In the genomic region with DNA sequence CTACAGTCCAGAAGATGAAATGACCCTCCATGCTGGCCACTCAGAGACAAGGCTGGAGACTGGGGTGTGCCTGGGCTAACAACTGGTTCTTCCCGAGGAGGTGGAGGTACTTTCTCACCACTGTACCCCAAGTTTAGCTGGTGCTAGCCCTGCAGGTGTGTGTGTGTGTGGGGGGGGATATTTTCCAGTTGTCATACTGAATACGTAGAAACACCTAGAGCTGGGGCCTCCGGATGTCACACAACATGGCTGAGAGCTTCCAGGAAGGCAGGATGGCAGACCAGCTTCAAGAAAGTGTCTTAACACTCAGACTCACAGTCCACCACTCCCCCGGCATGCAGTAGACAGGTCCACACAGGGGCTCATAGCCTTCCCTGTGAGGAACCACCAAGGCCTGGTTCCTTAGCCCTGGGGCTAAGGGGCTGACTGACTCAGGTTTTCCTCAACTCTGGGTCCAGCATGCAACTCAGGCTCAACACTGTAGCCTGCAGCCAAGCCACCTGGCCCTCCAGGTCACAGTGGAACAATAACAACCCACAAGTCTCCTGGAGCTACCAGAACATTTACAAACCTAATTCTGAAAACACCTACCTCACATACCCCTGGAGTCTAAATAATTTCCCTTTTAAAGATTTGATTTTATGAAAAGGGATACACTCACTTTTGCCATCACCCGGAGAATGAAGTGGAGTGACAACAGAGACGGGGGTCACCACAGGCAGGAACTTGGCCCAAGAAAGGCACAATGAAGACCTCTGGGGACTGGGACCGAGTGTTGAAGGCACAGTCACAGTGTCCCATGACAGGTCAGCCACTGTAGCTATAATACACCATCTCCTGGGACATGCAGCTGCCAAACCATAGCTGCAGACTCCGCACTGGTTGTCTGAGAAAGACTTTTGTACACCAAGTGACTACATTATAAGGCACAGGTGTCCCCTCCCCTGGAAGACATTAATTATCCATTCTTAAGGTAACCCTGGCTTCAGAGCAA, we compare ENCODE assay signal across 9 mouse cellular contexts. TPM values are rescaled to one million over a fixed set of nuclear protein-coding genes. Genes with fewer than 3 reads are reported as not detected.
DNase-seq lines count a peak whose midpoint lies in the region; ATAC-seq lines count a peak whose summit lies in the region.
"Had no signal": no experiment of that assay in that cellular context is flagged by ENCODE, and none has a peak within 500 bp of the region (broad histone marks: within the 10 kb centered on the region; RNA-seq: fewer than 3 reads in every experiment).

No protein-coding gene starts in this region.

- peak overlapping the region; percentile 88 to 90 for H3K27ac ChIP-seq in heart, embryonic 14.5 days (replicated peaks in 1 of 2; ENCODE audit: control insufficient read depth in 1 of 2, insufficient read depth in 1 of 2, low read depth in 2 of 2, low read length in 2 of 2)
- 0 out of 2 replicates have a peak overlapping the region, but pooled peaks have one; percentile 29 for H3K27ac ChIP-seq in neural tube, embryonic 13.5 days (replicated peaks)
- H3K27ac ChIP-seq in liver, embryonic 15.5 days (replicated peaks) = peak overlapping the region; percentile 57; the same call in 1 of the 2 replicates
- no peak overlapping the region for H3K27ac ChIP-seq in midbrain, embryonic 16.5 days (ENCODE audit: low read length)

- 85% methylated on average over 8 of the region's 8 CpGs for WGBS in heart, embryonic 14.5 days
- WGBS in neural tube, embryonic 13.5 days = 87% methylated on average over 8 of the region's 8 CpGs
- 57% methylated on average over 8 of the region's 8 CpGs for WGBS in liver, embryonic 15.5 days (ENCODE audit: insufficient replicate concordance)
- WGBS in midbrain, embryonic 16.5 days = 90% methylated on average over 8 of the region's 8 CpGs

- no peaks in the 10 kb centered on the region for H3K36me3 ChIP-seq in heart, embryonic 14.5 days (ENCODE audit: control insufficient read depth, insufficient read depth, low read length)
- peaks cover 4% of the 10 kb centered on the region for H3K36me3 ChIP-seq in neural tube, embryonic 13.5 days
- no peaks in the 10 kb centered on the region for H3K36me3 ChIP-seq in liver, embryonic 15.5 days (replicated peaks)
- 0 out of 2 replicates have a peak, but pooled peaks cover 3% of the 10 kb centered on the region for H3K36me3 ChIP-seq in midbrain, embryonic 16.5 days (ENCODE audit: control insufficient read depth, insufficient read depth, low read length)

- no peak overlapping the region for H3K4me3 ChIP-seq in heart, embryonic 14.5 days (ENCODE audit: control insufficient read depth in 1 of 2, insufficient read depth in 1 of 2, low read depth in 1 of 2, low read length in 2 of 2)
- H3K4me3 ChIP-seq in neural tube, embryonic 13.5 days = no peak overlapping the region
- no peak overlapping the region for H3K4me3 ChIP-seq in liver, embryonic 15.5 days (replicated peaks)
- no peak overlapping the region for H3K4me3 ChIP-seq in midbrain, embryonic 16.5 days (ENCODE audit: low read depth, low read length)

- DNase-seq in heart, adult 11 months = no peak
- no peak for DNase-seq in neural tube, embryonic 10.5 days (ENCODE audit: extremely low spot score, low spot score)
- DNase-seq in thymus, postnatal 36 days = peak; percentile 40 to 59
- no peak for DNase-seq in left cerebral cortex, postnatal 4 days

- H3K9ac ChIP-seq in heart, embryonic 14.5 days (ENCODE audit: low read length) = peak overlapping the region; percentile 54; the same call in 1 of the 2 replicates
- no peak overlapping the region for H3K9ac ChIP-seq in neural tube, embryonic 13.5 days
- H3K9ac ChIP-seq in liver, embryonic 15.5 days = no peak overlapping the region
- H3K9ac ChIP-seq in midbrain, embryonic 16.5 days (ENCODE audit: low read depth, low read length) = no peak overlapping the region

- ATAC-seq in heart, embryonic 14.5 days (ENCODE audit: insufficient number of reproducible peaks, insufficient read depth, low FRiP score, low read depth) = no peak
- no peak for ATAC-seq in neural tube, embryonic 13.5 days (ENCODE audit: low read depth)
- ATAC-seq in liver, embryonic 15.5 days (ENCODE audit: insufficient read depth) = no peak
- ATAC-seq in midbrain, embryonic 16.5 days = no peak

- H3K4me1 ChIP-seq in heart, embryonic 14.5 days (ENCODE audit: control insufficient read depth in 2 of 2, insufficient read depth in 2 of 2, low read length in 2 of 2) = peaks cover 23 to 29% of the 10 kb centered on the region in 2 experiments
- H3K4me1 ChIP-seq in neural tube, embryonic 13.5 days (replicated peaks) = peaks cover 5% of the 10 kb centered on the region; the same call in 1 of the 2 replicates
- H3K4me1 ChIP-seq in liver, embryonic 15.5 days (replicated peaks) = peaks cover 13% of the 10 kb centered on the region
- H3K4me1 ChIP-seq in midbrain, embryonic 16.5 days (ENCODE audit: control insufficient read depth, insufficient read depth, low read length) = no peaks in the 10 kb centered on the region; the same call in 1 of the 2 replicates

- no peaks in the 10 kb centered on the region for H3K27me3 ChIP-seq in heart, embryonic 14.5 days (ENCODE audit: control insufficient read depth, insufficient read depth, low read length)
- H3K27me3 ChIP-seq in neural tube, embryonic 13.5 days = no peaks in the 10 kb centered on the region
- no peaks in the 10 kb centered on the region for H3K27me3 ChIP-seq in liver, embryonic 15.5 days
- no peaks in the 10 kb centered on the region for H3K27me3 ChIP-seq in midbrain, embryonic 16.5 days (ENCODE audit: control insufficient read depth, insufficient read depth, low read depth, low read length)
- H3K27me3 ChIP-seq: Patski had no signal

- intact Hi-C loops in left cerebral cortex, postnatal 4 days (cut with DNase I) = loop anchor here (1.0 kb wide), 1 partner anchor 38 kb away; no protein-coding TSS in a partner anchor

- no peak overlapping the region; the same call in 1 of the 2 replicates for H3K4me2 ChIP-seq in heart, embryonic 14.5 days (ENCODE audit: low read length)
- H3K4me2 ChIP-seq in neural tube, embryonic 13.5 days = no peak overlapping the region
- H3K4me2 ChIP-seq in liver, embryonic 15.5 days = no peak overlapping the region
- no peak overlapping the region for H3K4me2 ChIP-seq in midbrain, embryonic 16.5 days (ENCODE audit: low read length)

- H3K9me3 ChIP-seq in heart, embryonic 14.5 days (ENCODE audit: control insufficient read depth, low read length) = no peaks in the 10 kb centered on the region
- no peaks in the 10 kb centered on the region for H3K9me3 ChIP-seq in neural tube, embryonic 13.5 days
- H3K9me3 ChIP-seq in liver, embryonic 15.5 days (replicated peaks) = no peaks in the 10 kb centered on the region
- no peaks in the 10 kb centered on the region for H3K9me3 ChIP-seq in midbrain, embryonic 16.5 days (replicated peaks; ENCODE audit: control insufficient read depth, low read length, poor library complexity, severe bottlenecking)

RNA-seq across cellular contexts. Expression of a gene that starts 53.3 kb away (rescaled TPM):
- 61.2 and 66.0 TPM in 2 replicates for polyA plus RNA-seq in heart, embryonic 14.5 days (2014; fragmentation: Nextera tagmentation; extraction: Ambion mirVana)
- polyA plus RNA-seq in neural tube, embryonic 13.5 days (2015; fragmentation: Nextera tagmentation; extraction: Ambion mirVana) = 59.3 and 64.0 TPM in 2 replicates
- 33.1 and 46.0 TPM in 2 replicates for polyA plus RNA-seq in liver, embryonic 15.5 days (2015; fragmentation: Nextera tagmentation; extraction: Ambion mirVana)
- 100 to 1,000 TPM; 169 to 181 TPM for total RNA-seq in left cerebral cortex, postnatal 4 days (2021)
- 61.4 and 66.3 TPM in 2 replicates for polyA plus RNA-seq in midbrain, embryonic 16.5 days (2015; fragmentation: Nextera tagmentation; extraction: Ambion mirVana)

RNA-seq across cellular contexts. Expression of a gene that starts 54.5 kb away (rescaled TPM):
- polyA plus RNA-seq in heart, embryonic 14.5 days (2014; fragmentation: Nextera tagmentation; extraction: Ambion mirVana) = 15.4 and 19.0 TPM in 2 replicates
- polyA plus RNA-seq in neural tube, embryonic 13.5 days (2015; fragmentation: Nextera tagmentation; extraction: Ambion mirVana) = 21.1 and 26.0 TPM in 2 replicates
- polyA plus RNA-seq in liver, embryonic 15.5 days (2015; fragmentation: Nextera tagmentation; extraction: Ambion mirVana) = 15.7 and 15.9 TPM in 2 replicates
- total RNA-seq in left cerebral cortex, postnatal 4 days (2021) = 10 to 100 TPM; 85.8 to 86.5 TPM
- polyA plus RNA-seq in midbrain, embryonic 16.5 days (2015; fragmentation: Nextera tagmentation; extraction: Ambion mirVana) = 22.4 and 27.1 TPM in 2 replicates

Comparison
In these comparisons a context has a peak if more than half of its experiments do, and no peak if none do; other contexts are left out.
1. DNase-seq: peak in thymus, postnatal 36 days (2 of 2); none in heart, adult 11 months (single experiment), neural tube, embryonic 10.5 days (single experiment) and left cerebral cortex, postnatal 4 days (single experiment).